Mouse (Mus musculus): ENCODE measurements around the gene Marcksl1.
A peak's percentile ranks its signal among the peaks of the same experiment; 100 is the strongest.

Gene Marcksl1

DNA sequence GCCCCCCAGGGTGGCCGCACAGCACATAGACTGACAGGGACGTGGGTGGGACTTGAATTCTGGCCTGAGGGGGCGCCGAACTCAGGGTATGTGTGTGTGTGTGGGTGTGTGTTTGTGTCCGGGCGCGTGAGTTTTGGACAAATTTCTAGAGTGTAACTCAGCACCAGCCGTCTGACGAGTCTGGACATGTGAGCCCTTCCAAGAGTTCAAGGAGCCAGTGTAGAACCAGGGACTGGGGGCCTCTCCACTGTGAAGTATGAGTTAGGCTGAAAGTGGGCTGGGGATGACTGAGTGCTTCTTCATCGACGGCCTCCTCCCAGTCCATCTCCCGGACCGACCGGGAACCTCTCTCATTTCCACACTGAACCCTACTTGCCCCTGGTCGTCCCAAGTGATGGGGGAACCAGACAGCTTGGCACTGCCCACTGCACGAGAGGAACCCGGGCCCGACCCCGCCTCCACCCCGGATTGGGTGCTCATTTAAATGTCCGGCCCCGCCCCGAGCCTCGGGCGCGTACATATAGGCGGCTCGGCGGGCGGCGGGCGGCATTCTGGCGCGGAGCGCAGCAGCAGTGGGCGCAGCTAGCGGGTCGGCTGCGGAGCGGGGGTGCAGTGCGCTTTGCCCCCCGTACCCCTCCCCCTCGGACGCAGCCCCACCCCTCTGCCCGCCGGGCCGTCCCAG is at the start of gene Marcksl1:
Marcksl1 (plus strand) TSS at position 496 of the 682 bp plus-strand sequence.
- peak; percentile 87 for DNase-seq (ENCODE audit: low read depth)

DNA sequence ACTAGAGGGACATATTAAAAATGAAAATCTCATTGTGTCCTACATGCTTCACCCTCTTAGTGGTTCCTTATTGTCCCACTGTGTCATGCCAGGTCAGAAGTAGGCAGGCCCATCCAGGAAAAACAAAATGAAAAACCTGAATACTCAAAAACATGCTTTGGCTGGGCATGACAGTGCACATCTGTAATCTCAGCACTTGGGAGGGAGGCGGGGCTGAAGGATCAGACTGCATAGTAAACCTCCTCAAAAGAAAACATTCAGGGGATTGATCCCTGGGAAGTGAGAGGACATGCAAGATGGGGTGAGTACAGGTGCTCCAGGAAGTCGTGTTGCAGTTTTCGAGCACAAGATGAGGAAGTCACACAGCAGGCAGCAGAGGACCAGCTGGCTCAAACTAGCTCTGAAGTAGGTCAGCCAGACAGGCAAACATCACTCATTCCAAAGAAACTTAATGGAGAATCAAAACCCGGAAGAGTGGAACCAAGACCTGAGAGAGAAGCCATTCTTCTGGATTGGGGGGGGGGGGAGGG is 49.0 kb upstream of the Marcksl1 start:
- no peak for DNase-seq (ENCODE audit: low read depth)

DNA sequence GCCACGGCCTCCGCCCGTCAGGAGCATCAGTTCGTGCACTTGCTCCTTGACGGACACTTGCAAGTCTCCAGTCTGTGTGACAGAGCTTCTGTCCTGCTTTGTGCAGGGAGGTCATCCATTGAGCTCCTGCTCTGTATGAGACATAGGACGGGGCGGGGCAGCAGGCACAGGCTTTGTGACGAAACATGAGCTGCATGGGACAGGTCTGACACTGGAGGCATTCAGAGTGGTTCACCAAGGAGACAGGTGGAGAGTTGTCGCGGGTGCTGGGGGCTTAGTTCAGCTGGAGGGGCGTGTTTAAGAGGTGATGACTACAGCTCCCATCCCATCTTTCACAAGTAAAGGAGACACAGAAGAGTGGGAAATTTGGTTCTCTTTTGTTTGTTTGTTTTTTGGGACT is 37.3 kb upstream of the Marcksl1 start:
- DNase-seq (ENCODE audit: low read depth) = no peak

DNA sequence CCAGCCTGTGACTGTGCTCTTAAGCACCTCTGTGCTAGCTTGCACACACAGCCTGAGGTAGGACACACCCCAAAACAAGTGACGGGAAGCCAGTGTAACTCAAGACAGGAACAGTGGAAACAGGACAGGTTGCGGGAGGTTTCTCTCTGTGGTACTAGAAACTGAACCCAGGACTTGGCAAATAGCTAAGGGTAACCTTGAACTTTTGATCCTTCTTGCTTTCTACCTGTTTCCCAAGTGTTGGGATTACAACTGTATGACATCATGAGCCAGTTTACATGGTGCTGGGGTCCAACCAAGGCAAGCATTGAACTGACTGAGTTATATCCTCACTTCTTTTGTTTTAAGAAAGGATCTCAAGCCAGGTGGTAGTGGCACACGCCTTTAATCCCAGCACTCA is 33.5 kb upstream of the Marcksl1 start:
- DNase-seq (ENCODE audit: low read depth) = no peak

DNA sequence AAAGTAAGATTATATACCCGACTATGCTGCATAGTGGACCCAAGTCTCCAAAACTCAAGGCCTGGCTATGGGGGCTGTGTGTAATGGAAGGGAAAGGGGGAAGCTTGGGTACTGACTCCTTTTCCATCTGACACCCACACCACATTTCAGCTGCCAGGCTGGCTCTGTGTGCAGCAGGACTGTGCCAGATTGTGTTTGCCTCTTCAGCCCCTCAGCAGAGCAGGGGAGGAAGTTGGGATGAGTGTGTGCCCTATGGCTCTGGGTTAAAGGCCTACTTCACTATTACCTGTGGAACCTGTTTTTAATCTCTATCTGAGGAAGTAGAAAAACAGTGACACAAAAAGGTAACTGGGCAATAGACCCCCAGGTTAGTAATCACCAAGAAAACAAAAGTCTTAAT is 32.3 kb upstream of the Marcksl1 start:
- no peak for DNase-seq (ENCODE audit: low read depth)

DNA sequence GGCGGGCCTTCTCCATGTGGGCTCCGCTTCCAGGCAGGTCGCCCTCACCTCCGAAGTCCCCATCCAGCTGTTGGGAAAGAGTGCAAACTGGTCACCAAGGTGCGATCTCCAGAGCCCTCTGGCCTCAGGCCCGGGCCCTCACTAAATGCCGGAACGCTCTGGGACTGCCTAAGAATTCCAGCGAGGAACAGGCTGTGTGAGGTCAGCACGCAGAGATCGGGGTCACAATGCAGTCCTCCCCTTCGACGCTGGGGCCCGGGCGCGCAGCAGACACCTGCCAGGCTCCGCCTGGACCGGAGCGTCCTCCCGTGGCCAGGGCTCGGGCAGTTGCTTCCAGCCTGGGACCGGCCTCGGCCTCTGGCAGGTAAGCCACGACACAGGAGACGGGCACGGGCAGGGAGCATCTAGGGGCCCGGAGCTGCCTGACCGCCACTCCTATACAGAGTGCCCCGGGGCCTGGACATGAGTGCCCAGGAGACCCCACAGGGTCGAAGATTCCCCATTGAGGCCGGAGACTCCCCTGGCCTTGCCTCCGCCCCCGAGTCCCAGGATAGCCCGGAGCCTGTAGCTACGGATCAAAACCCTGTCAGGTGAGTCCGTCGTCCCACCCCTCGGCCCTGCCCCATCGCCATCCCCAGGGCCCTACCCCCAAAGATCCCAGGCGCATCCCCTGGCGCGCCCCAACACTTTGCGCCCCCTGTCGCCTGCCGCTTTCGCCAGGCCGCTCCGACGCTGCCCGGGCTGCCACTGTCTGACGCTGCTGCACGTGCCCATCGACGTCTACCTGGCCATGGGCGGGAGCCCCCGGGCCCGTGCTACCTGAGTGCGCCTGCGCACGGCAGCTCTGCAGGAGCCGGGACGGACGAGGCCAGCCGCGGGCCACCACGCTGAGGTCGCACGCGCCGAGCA is 22.2 kb upstream of the Marcksl1 start, which contains the start of the genes Tssk3 and Fam229a:
Tssk3 (minus strand) TSS at position 51 of the 909 bp plus-strand sequence.
Fam229a (plus strand) TSS at position 219 of the 909 bp plus-strand sequence.
- DNase-seq (ENCODE audit: low read depth) = no peak

DNA sequence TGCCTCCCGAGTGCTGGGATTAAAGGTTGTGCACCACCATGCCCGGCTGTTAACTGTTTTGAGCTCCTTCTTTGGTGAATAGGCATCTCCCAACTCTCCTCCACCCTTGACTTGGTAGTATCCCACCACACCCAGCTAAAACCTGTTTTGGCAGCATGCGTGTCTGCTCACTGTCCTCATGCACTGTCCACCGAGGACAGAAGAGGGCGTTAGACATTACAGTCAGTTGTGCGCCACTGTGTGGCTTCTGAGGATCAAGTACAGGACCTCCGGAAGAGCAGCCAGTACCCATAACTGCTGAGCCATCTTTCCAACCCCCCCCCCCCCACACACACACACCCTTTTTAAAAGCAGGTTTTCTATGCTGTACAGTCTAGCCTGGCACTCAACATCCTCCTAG is 18.7 kb upstream of the Marcksl1 start:
- peak; percentile 73 for DNase-seq (ENCODE audit: low read depth)

DNA sequence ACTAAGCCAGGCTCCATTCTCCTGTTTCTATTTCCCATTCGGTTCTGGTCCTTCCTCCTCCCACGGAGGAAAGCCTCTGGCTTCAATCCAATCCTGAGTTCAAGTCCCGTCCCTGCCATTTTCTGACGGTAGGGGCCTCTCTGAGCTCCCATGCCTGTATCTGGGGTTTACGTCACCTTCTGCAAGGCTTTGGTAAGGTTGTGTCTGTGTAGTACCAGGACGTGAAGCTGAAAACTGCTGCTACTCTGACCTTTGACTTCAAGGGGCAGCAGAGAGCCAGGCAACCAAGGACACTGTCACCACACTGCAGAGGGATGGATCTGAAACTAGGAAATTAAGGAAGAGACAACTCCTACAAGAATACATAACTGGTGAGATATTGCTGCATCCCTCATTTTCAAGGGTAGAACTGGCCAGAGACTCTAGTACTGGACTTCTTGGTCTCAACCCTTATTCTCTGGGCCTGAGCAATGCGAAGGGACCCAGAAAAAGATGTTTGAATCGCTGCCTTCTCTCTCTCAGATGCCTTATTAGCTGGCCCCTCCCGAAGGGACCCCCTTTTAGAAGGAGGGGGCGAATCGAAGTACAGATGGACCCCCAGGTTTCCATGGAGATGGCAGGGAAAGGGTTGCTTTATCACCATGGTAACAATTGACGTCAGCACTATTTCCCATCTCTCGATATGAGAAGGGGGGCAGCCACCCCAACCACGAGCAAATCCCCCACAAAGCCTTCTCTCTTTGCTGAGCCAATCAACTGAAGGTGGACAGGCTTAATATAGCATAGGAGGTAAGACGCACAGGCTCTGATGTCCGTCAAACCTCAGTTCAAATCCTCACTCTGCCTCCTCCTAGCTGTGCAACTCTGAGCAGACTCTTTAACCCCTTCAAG is 17.5 kb upstream of the Marcksl1 start:
- DNase-seq (ENCODE audit: low read depth) = peak; percentile 87

DNA sequence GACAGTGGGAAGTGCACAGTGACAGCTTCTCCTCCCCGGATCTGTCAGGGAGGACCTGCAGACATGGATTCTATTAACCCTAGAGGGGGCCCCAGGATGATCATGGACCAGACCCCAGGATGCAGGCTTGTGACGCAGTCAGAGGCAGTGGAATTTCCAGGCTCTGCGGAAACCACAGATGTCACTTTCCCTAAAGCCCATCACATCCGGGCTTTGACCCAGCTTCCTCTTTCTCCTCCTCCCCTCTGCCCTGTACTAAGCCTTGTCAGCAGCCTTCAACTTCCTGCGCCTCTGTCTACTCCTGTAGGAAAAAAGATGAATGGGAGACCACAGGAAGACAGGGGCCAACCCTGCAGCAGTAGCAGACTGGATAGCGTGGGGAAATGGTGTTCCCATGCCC is 16.8 kb upstream of the Marcksl1 start:
- DNase-seq (ENCODE audit: low read depth) = peak; percentile 63

DNA sequence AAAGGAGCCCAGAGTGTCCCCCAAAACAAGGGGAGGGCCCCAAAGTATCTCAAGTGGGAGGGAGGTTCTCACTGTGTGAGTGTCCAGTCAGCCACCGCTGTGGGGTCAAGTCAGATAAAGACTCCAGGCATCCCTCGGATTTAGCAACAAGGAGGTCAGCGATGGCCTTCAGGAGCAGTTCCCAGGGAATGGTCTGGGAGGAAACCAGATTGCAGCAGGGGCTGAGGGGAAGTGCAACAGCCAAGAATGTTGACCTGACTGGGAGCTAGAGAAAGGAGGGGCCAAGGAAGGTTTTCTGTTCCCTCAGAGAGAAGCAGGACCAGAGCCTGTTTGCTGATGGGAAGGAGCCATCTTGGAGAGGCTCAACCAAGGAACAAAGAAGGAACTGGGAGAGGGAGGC is 14.4 kb upstream of the Marcksl1 start:
- no peak for DNase-seq (ENCODE audit: low read depth)

DNA sequence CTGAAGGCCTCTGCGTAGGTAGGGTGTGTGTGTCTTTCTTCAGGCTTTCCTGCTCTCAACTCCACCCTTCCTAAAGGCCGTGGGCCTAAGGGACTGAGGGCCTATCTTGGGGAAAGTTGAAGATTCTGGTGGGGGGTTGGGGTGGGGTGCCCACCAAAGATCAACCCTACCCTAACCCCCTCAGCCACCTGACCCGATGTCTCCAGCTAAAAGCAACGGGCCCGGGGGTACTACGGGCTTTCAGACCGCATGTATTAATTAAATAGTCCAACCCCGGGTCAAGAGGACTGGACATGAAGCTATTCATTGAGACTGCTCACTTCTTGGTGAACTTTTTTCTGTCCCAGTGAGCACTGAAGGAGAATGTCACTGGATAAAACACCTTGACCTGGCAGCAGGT is 13.4 kb upstream of the Marcksl1 start:
- no peak for DNase-seq (ENCODE audit: low read depth)

DNA sequence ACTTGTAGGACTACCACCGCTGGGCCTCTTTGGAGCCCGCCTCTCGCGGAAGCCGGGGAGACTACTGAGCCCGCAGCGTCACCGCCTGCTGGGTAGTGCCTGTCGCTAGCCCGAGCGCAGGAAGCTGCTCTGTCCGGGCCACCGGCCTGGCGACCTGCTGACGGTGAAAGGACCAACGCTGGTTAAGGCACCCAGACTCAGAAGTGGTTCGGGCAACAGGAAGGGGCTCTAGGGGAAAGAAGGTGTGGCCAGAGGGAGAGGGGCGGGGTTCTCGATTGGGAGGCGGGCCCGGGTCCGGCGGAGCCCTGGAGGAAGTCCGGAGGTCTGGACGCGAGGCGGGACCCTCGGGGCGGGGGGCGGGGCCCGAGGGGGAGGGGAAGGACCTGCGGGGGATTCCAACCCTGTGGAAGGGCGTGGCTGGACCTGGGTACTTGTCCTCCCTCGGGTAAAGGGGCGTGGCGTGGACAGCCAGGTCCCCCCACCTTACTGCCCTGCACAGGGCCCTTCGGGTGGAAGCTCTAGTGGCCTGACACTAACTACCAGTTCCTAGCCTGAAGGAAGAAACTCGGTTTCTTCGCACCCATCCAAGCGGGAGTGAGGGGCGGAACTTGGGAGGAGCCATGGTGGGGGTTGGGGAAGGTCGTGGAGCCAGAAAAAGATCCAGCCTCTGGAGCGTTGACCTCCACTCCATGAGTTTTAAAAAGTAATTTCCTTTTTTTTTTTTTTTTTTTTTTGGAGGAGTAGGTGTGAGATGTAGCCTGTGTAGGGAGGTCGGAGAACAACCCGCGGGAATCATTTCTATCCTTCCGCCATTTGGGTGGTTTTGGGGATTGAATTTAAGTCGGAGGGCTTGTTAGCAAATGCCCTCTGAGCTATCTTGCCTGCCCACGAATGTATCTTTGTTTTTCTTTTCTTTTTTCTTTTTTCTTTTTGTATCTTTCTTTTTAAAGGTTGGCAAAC is 12.5 kb upstream of the Marcksl1 start:
- peak; percentile 91 for DNase-seq (ENCODE audit: low read depth)

DNA sequence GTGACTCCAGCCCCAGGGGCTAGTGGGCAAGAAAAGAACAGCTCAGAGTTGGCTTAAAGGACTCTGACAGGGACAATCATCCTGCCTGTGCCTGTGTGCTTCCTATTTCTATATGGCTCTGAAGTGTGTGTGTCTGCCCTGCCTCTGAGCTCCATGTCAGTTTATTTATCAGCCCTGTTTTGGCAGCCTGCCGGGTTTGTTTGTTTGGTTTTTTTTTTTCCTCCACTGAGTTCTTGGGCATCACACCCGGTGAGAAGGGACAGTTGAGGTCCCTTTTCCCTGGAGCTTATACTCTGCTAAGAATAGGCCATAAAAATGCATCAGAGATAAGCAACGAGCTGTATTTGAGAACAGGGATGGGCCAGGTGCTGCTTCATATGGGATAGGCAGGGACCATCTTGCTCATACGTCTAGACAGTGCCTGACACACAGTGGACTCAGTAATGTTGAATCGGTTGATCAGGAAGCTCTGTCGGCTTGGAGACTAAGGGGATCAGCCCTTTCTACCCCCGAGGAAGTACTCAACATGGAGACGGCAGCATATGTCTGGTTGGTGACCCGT is 11.0 kb upstream of the Marcksl1 start:
- no peak for DNase-seq (ENCODE audit: low read depth)

DNA sequence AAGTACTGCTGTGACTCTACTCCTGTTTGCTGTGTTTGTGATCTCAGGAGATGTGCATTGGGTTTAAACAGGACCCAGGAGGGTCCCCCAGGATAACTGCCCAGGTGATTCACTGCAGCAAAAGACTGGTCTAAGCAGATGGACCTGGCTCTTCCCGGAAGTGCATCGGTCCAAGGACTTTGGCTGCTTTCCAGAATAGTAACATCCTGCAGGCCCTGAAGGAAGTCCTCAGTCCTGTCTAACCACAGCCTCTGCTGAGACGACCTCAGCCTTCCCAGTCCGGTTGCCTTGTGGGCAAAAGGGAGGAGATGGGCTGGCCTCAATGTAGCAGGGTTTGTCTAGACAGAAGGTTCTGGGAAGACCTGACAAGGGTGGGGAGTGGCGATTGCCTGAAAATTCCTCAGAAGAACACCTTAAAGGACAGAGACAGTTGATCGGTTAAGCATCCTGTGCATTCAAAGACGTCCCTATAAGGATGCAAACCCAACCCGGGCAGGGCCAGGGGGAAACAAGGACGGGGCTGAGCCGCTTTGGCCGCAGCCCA is 10.4 kb upstream of the Marcksl1 start:
- peak; percentile 80 for DNase-seq (ENCODE audit: low read depth)

DNA sequence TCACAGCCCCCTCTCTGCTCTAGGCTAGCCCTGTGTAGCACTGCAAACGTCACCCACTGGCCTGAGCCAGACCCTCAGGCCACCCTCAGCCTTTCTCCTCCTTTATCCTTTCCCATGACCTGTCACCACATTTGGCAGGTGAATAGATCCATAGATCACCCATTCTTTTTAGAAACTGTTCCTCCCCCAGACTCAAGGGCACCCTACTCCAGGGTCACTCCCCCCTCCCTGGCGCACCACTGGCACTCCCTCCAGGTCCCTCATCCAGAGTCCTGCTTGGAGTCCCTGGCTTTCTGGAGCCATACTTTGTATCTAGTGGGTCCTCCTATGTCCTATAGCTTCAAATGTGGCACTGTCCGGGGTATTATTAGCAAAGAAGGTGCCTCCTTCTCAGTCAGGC is 7.9 kb upstream of the Marcksl1 start:
- no peak for DNase-seq (ENCODE audit: low read depth)

DNA sequence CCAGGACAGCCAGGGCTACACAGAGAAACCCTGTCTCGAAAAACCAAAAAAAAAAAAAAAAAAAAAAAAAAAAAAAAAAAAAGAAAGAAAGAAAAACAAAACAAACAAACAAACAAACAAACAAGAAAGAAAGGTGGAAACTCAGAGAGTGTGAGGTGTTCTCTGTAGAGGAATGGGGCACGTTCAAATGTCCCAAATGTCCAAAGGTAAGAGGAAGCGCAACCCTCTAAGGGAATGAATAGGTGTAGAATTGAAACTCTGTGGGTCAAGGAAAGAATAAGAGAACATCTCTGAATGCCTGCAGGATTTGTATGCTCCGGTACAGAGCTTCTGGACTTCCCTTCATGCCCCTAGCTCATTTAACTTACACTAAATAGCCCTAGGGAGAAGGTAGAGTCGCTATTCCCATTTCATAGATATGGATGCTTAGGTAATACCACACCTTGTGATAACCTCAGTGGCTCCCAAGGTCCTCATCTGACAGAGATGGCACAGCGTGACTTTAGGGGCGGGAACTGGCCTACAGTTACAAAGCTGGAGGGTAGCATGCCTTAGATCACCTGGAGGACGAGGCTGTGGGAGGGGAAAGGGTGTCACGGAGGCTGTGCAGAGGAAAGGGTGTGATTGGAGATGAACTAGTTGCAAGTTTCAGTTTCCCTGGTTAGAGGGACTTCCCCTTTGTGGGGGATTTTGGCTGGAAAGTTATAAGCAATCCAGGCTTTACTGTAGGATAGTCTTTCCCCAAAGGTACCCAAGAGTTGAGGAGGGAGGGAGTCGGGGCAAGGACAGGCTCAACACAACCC is 5.7 kb upstream of the Marcksl1 start:
- no peak for DNase-seq (ENCODE audit: low read depth)

DNA sequence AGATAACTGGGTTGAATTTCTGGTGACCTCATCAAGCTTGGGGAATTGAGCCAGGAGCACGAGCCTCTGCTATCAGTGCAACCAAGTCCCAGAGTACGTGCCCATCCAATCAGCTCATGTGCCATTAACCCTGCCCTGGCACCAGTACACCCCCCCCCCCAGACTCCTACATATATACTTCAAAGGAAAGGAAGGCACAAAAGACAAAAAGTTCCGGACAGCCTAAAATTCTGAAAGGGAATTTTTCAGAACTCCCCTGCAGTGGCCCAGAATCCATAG is 5.2 kb upstream of the Marcksl1 start:
- no peak for DNase-seq (ENCODE audit: low read depth)

DNA sequence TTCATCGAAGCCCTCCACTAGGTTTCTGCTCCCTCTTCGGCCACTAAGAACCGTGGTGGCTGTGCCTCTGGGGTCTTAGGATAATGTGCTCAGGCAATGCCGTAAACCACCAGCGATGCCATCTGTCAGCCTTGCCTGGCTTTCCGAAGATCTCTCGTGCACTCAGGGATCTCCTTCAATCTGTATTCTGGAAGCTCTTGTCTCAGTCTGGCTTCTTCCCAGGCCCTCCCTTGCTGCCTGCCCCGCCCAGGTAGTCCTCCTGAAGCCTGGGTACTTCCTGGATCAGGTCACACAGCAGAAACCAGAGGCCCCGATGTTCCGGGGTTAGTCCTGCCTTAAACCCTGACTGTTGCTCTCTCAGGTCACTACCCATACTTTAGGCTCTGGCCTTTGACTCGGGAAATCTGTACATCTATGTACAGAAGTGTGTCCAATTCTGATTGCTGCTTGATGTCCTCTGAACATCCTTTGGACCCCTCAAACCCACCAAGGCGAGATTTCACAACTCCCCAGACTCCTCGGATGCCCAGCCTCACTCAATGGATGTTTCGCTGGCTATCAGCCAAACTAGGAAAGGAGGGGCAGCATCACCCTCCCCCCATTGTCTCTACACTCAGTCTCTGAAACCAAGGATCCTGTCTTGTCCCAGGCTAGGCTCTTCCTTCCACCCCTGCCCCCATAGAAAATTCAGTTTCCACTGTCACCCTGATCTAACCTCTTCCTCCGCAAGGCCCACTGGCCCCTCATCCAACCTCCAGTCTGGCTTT is 4.4 kb upstream of the Marcksl1 start:
- no peak for DNase-seq (ENCODE audit: low read depth)

DNA sequence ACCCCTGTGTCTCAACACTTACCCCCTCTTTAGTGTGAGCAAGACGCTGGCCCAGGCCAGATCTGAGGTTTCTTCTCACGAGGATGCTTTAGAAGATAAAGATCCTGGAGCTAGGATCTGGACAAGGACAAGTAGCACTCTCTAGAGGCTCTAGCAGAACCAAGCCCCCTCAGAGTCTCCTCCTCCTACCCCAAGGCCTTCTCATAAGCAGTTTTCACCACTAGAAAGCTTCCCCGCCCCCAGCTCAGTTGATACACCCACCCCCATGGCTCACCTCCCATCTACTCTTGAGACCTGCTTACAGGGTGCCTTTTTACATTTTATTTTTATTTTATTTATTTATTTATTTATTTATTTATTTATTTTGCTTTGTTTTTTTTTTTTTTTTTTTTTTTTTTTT is 3.7 kb upstream of the Marcksl1 start:
- no peak for DNase-seq (ENCODE audit: low read depth)

All from 416B (cell line).